Mouse (Mus musculus) hindbrain, embryonic 14.5 days (tissue): Measurements from ENCODE around the gene 4921501E09Rik. TPM values are rescaled to one million over a fixed set of nuclear protein-coding genes. Genes with fewer than 3 reads are reported as not detected.
"Not testable (repeated sequence)": the region's sequence is repeated elsewhere in the genome, so short reads cannot be mapped to it uniquely, and the experiment has no call there.

ENCODE experiments used
- ATAC-seq: fragments of 200-750 bp; cut with Nextera tagmentation; 2 replicates; pipeline ENCODE4 v1.8.0; 2017; ENCODE audit warnings: moderate number of reproducible peaks, mild to moderate bottlenecking, moderate TSS enrichment, moderate library complexity; ENCODE audit not compliant: low FRiP score
- DNase-seq: peaks from one replicate; pipeline ENCODE4 v3.0.0-alpha.2; 2015; ENCODE audit warnings: low spot score
- H3K27ac ChIP-seq: fragments of 300-500 bp; sonication (generic); 2 replicates; pipeline ENCODE4 v1.5.1; 2014; ENCODE audit warnings: mild to moderate bottlenecking, moderate library complexity
- H3K27me3 ChIP-seq: fragments of 300-500 bp; sonication (generic); 2 replicates; pipeline ENCODE4 v1.6.1; 2014; ENCODE audit warnings: mild to moderate bottlenecking, low read length, mixed read lengths; ENCODE audit not compliant: control insufficient read depth, insufficient read depth
- H3K36me3 ChIP-seq: fragments of 300-500 bp; sonication (generic); replicated peaks from 2 replicates; pipeline ENCODE4 v1.6.1; 2014; ENCODE audit not compliant: control insufficient read depth, insufficient read depth
- H3K4me1 ChIP-seq: fragments of 300-500 bp; sonication (generic); replicated peaks from 2 replicates; pipeline ENCODE4 v1.6.1; 2014; ENCODE audit warnings: antibody characterized with exemption, low read length, mixed read lengths; ENCODE audit not compliant: control insufficient read depth, insufficient read depth
- H3K4me2 ChIP-seq: fragments of 300-500 bp; sonication (generic); replicated peaks from 2 replicates; pipeline ENCODE4 v1.6.1; 2014; ENCODE audit warnings: mild to moderate bottlenecking, moderate library complexity
- H3K4me3 ChIP-seq: fragments of 300-500 bp; sonication (generic); replicated peaks from 2 replicates; pipeline ENCODE4 v1.5.1; 2014; ENCODE audit warnings: mild to moderate bottlenecking, low read length
- H3K9ac ChIP-seq: fragments of 300-500 bp; sonication (generic); 2 replicates; pipeline ENCODE4 v1.6.1; 2014
- H3K9me3 ChIP-seq: fragments of 300-500 bp; sonication (generic); 2 replicates; pipeline ENCODE4 v1.6.1; 2016; ENCODE audit warnings: low read length; ENCODE audit not compliant: control insufficient read depth
- WGBS: fragments of 180-500 bp; shearing (Covaris S2); extraction: QIAGEN DNeasy Blood & Tissue Kit; methylation state at CpG from one replicate; pipeline ENCODE4 v1.1.7; 2014; 5-methylcytosine and 5-hydroxymethylcytosine counted together
- polyA plus RNA-seq: library from polyadenylated mRNA; unstranded; fragments of >200 nt; fragmentation: Nextera tagmentation; extraction: Ambion mirVana; gene quantifications from 2 replicates; pipeline ENCODE4 v1.2.1, GENCODE M21; 2014

The 4921501E09Rik gene
- polyA plus RNA-seq, 1 experiment from 2014 or later = not detected

- Histone ChIP-seq H3K27me3 (no peaks in the 10 kb centered on the region), H3K9me3 (peaks cover 3% of the 10 kb centered on the region), H3K36me3 (no peaks in the 10 kb centered on the region), H3K4me2 (peak overlapping the region; percentile 67), H3K4me3 (peak overlapping the region; percentile 89), H3K9ac (peak overlapping the region; percentile 88), H3K4me1 (peaks cover 6% of the 10 kb centered on the region; the same call in 1 of the 2 replicates), H3K27ac (no peak overlapping the region)
- DNase-seq (no peak), ATAC-seq (no peak)
- 10% methylated on average over 10 of the region's 10 CpGs for WGBS
These were observed 35.5 kb downstream of the 4921501E09Rik start for GRCm38 (mm10) chr17:33032376-33032775.

- DNase-seq, H3K4me2 ChIP-seq, H3K4me3 ChIP-seq, H3K27ac ChIP-seq, H3K4me1 ChIP-seq, H3K9ac ChIP-seq, H3K27me3 ChIP-seq, ATAC-seq: not testable (repeated sequence)
- H3K36me3 ChIP-seq = peaks cover 70% of the 10 kb centered on the region
- H3K9me3 ChIP-seq = peaks cover 87% of the 10 kb centered on the region
These were observed 47.4 kb downstream of the 4921501E09Rik start for GRCm38 (mm10) chr17:33020434-33020833.

Other genes with a start within 250 kb of the 4921501E09Rik start
- 20.1 and 20.6 TPM in 2 replicates for gene Zfp799, start 237.8 kb downstream of the 4921501E09Rik start, polyA plus RNA-seq
- gene Zfp870, start 176.4 kb downstream of the 4921501E09Rik start, polyA plus RNA-seq = 7.9 and 10.1 TPM in 2 replicates
- gene Cyp4f14, start 150.7 kb downstream of the 4921501E09Rik start, polyA plus RNA-seq = 0.10 TPM in 1 of 2 replicates, not detected in the other
- 9.4 and 10.1 TPM in 2 replicates for gene Cyp4f13, start 120.7 kb downstream of the 4921501E09Rik start, polyA plus RNA-seq
- gene Zfp472, start 102.2 kb downstream of the 4921501E09Rik start, polyA plus RNA-seq = 8.5 and 8.9 TPM in 2 replicates
- 20.2 and 23.5 TPM in 2 replicates for gene Zfp952, start 74.9 kb downstream of the 4921501E09Rik start, polyA plus RNA-seq
- gene Zfp763, start 34.7 kb downstream of the 4921501E09Rik start, polyA plus RNA-seq = 29.1 and 31.2 TPM in 2 replicates
- 20.9 and 25.6 TPM in 2 replicates for gene Zfp563, start 21.3 kb upstream of the 4921501E09Rik start, polyA plus RNA-seq
- 0.47 and 0.58 TPM in 2 replicates for gene Morc2b, start 71.6 kb upstream of the 4921501E09Rik start, polyA plus RNA-seq
- gene Olfr55, start 100.4 kb upstream of the 4921501E09Rik start, polyA plus RNA-seq = 0.07 and 0.12 TPM in 2 replicates
- 0.05 TPM in 1 of 2 replicates, not detected in the other for gene Olfr239, start 123.2 kb upstream of the 4921501E09Rik start, polyA plus RNA-seq
- gene Olfr1564, start 153.6 kb upstream of the 4921501E09Rik start, polyA plus RNA-seq = 0.08 TPM in 1 of 2 replicates, not detected in the other
- 28.5 and 30.0 TPM in 2 replicates for gene Zfp955a, start 187.1 kb upstream of the 4921501E09Rik start, polyA plus RNA-seq
- not detected in 2 replicates for gene Olfr63, start 196.6 kb upstream of the 4921501E09Rik start, polyA plus RNA-seq
- 17.1 and 17.7 TPM in 2 replicates for gene Zfp955b, start 221.5 kb upstream of the 4921501E09Rik start, polyA plus RNA-seq